Mouse (Mus musculus) adrenal gland, postnatal 4 days (tissue): ENCODE results near the gene AU015836. TPM values are rescaled to one million over a fixed set of nuclear protein-coding genes. Genes with fewer than 3 reads are reported as not detected.
"Not testable (repeated sequence)": the region's sequence is repeated elsewhere in the genome, so short reads cannot be mapped to it uniquely, and the experiment has no call there.

ENCODE experiments used
- DNase-seq, 2 experiments: peaks; one replicate each; pipeline ENCODE4 v3.0.0; 2021 to 2022; ENCODE audit warnings: low spot score in 2 of 2, mixed read lengths in 2 of 2
- long read RNA-seq, 2 experiments: library from polyadenylated mRNA; stranded (forward); transcript quantifications; one replicate each; pipeline ENCODE4 v2.0.0; 2021
- total RNA-seq, 2 experiments: library from RNA; stranded (reverse); gene quantifications; 2 replicates each; pipeline ENCODE4 v1.2.3; 2021

The AU015836 gene
- total RNA-seq = under 1 TPM in 1 of 2 experiments, not detected in 1; 0.48 TPM
- long read RNA-seq, experiment 1 = 0 reads
- long read RNA-seq, experiment 2 = 0 reads

DNA sequence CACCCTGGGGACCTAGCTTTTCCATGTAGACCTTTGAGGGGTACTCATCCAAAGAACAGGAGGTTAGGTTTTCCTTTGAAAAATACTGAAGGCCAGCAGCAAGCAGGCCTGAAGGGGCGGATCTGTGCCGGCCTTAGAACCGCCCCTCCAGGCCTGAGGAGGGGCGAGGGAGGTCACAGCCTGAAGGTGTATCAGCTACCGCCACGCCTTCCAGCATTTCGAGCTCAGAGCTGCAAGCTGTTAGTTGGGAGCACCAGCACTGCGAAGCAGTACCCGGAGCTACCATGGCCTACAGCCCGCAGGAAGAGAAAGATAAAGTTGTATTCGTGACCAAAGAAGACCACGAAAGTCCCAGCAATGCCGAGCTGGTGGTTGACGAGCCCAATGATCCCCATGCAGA lies at the start of gene AU015836:
Gene AU015836 (plus strand): TSS at position 216 of the 400 bp plus-strand sequence.
- no peak for DNase-seq

GRCm38 (mm10) chrX:93919017-93919416 lies 49.4 kb upstream of the AU015836 start:
- no peak for DNase-seq

DNA sequence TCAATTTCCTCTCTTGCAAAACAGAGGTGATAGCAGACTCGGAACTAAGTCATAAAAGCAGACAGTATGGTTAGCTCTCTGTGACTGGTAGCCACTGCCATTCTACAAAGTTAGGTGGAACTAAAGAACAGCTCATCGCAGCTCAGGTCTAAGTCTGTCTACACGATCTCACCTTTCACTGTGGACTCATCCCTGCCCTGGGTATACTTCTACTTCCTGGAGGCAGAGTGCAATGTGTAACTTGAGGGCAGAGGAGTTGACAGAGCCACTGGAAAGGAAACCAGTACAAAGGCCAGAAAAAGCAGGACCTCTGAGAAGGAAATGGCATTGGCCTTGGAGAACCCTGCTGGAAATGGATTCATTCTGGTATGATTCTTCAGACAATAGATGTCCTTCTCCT lies 40.1 kb upstream of the AU015836 start:
- DNase-seq = no peak

DNA sequence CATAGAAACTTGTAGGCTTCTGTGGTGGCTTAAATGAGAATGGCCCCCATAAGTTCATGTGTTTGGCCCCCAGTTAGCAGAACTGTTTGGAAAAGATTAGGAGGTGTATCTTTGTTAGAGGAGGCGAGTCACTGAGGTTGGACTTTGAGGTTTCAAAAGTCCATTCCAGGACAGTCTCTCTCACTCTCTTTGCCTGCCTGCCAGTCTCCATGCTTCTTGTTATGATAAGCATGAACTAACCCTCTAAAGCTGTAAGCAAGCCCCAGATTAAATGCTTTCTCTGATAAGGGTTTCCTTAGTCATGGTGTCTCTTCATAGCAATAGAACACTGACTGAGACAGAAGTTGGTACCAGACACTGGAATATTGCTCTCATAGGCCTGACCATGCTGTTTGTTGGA lies 39.7 kb upstream of the AU015836 start:
- no peak for DNase-seq

GRCm38 (mm10) chrX:93931694-93932093 lies 36.8 kb upstream of the AU015836 start:
- no peak for DNase-seq

DNA sequence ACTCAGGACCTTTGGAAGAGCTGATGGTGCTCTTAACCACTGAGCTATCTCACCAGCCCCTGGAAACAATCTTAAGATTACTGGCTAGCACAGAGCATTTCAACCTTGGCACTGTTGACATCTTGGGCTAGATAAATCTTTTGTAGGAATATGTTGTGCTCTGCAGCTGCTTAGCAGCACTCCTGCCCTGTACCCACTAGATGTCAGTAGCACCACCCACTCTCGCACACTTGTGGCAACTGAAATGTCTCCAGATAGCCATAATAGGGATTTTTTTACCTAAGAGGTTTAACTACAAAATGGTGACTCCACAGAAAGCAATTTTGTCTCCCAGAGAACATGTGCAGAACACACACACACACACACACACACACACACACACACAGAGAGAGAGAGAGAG lies 11.7 kb upstream of the AU015836 start:
- DNase-seq = no peak

DNA sequence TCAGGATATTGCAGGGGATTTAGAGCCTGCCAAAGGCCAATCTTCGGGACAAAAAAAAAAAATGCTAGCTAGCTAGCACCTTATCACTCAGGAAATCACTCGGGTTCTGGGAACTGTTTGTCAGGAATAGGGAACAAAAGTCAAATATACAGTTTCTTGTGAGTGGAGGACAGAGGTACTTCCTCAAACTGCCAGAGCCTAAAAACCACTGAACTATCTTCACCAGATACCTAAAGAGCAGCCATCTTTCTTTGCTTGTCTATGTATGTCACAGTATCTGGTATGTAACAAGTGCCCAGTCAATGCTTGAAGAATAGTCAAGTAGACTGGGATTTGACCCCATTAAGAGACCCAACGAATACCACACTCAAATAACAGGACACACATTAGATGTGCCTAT lies 10.0 kb upstream of the AU015836 start:
- no peak for DNase-seq

DNA sequence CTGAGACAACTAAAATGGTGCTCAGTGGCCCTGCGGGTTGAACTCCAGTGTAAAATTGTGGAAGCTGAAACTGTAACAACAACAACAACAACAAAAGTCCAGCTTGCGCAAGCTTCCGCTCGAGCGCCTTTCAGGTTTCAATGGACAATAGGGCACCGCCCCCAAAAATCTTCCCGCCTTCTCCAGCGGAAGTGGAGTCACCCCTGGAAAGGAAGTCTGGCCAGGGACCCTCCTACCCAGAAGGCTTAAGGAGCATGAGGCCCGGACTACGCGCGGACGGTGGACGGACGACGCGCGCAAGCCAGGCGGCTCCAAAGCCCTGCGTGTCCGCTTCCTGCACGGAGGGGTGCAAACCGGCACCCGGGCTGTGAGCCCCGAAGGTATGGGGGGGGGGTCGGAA lies 11.9 kb downstream of the AU015836 start:
- DNase-seq = no peak

DNA sequence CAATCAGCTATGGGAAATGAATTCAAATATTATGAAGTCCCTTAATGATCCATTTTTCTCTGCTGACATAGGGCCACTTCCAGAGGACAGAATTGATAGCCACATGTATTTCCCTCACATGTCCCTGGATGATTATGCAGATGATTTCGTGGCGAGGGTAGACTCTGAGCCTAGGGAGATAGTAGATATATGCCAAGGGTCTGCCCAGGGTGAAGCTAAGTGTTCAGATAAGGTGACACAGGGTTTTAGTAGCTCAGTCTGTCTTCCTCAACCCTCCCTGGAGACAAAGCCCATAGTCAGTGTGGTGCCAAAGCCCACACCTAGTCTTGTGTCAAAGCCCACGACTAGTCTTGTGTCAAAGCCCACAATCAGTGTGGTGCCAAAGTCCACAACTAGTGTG lies 13.7 kb downstream of the AU015836 start:
- no peak for DNase-seq

DNA sequence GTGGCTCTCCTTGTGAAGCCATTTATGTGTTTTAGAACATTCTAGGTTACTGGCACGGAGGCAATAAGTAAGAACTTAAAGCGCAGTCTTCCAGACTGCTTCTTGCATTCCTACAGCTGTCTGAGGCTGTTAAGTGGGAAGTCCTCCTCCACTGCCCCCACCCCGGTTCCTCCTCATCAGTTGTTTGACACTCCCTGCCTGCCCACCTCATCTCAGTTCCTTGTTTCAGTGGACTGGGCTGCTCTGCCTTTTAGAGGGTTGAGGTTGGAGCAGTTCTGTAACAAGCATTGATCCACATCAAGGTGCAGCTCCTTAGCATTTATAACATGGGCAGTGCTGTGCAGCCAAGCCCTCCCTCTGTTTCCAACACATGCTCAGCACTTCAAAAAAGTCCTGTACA lies 16.6 kb downstream of the AU015836 start:
- not testable (repeated sequence) for DNase-seq

- no peak for DNase-seq
Measured at GRCm38 (mm10) chrX:94006991-94007390, 38.5 kb downstream of the AU015836 start.

DNA sequence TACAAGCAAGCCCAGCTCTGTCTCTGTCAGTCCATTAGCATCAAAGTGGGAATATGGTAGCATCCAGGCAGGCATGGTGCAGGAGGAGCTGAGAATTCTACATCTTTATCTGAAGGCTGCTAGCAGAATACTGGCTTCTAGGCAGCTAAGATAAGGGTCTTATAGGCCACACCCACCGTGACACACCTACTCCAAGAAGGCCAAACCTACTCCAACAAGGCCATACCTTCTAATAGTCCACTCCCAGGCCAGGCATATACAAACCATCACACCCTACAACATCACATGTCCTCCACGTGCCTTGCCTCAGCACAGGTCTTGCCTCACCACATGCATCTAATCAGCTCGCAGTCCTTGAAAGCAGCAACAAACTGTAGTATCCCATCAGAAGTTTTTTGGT lies 41.0 kb downstream of the AU015836 start:
- DNase-seq = no peak

- no peak for DNase-seq
Measured at GRCm38 (mm10) chrX:94011656-94012173, 43.3 kb downstream of the AU015836 start.

- DNase-seq = no peak
Measured at GRCm38 (mm10) chrX:94012479-94013167, 44.2 kb downstream of the AU015836 start.

DNA sequence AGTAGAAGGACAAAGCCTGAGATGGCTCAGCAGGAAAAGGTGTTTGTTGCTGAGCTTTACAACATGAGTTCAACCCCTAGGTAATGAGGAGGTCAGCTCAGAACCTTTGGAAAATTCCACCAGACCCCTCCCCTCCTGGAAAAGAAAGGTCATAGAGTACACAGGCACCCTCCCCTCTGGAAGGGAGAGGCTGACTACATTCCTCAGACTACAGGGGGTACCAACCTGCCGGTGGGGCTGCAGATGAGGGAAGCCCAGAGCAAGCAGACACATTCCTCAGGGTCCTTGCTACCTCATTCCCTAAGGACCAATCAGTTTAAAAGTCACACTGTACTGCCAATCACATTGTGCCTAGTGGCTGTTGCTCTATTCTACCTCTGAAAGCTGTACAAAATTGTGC lies 48.4 kb downstream of the AU015836 start:
- no peak for DNase-seq

GRCm38 (mm10) chrX:94022264-94022874 lies 53.9 kb downstream of the AU015836 start:
- no peak for DNase-seq

Other genes with a start within 250 kb of the AU015836 start
- 10 to 100 TPM; 24.4 to 26.2 TPM for gene Pdk3, start 136.5 kb upstream of the AU015836 start, total RNA-seq
- 10 to 100 TPM; 43.2 to 47.0 TPM for gene Zfx, start 155.0 kb downstream of the AU015836 start, total RNA-seq
- gene Eif2s3x, start 244.2 kb downstream of the AU015836 start, total RNA-seq = 100 to 1,000 TPM; 124 to 178 TPM